Mouse (Mus musculus): ENCODE measurements around the gene Gm8978.
A peak's percentile ranks its signal among the peaks of the same experiment; 100 is the strongest.
"Not testable (repeated sequence)": the region's sequence is repeated elsewhere in the genome, so short reads cannot be mapped to it uniquely, and the experiment has no call there.

Gm8978 gene

DNA sequence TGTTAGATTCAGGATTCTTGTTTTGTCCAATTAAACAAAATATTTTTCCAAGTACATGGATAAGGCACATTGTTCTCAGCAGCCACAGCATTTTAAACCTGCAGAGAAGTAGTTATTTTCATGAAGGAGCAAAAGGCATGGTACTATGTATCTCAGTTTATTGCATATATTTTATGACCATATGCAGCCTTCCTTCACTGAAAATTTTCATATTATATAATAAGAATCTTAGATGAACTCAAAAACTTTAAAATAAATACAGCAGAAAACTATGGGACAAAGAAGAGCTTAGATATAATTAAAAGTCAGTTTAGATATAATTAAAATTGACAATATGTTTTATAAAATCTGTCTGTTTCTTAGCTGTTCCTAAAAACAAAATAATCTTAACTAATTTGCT lies at the start of gene Gm8978:
Gene Gm8978, minus strand, starts transcription at position 101 of the 400 bp plus-strand sequence.
- not testable (repeated sequence) for DNase-seq

DNA sequence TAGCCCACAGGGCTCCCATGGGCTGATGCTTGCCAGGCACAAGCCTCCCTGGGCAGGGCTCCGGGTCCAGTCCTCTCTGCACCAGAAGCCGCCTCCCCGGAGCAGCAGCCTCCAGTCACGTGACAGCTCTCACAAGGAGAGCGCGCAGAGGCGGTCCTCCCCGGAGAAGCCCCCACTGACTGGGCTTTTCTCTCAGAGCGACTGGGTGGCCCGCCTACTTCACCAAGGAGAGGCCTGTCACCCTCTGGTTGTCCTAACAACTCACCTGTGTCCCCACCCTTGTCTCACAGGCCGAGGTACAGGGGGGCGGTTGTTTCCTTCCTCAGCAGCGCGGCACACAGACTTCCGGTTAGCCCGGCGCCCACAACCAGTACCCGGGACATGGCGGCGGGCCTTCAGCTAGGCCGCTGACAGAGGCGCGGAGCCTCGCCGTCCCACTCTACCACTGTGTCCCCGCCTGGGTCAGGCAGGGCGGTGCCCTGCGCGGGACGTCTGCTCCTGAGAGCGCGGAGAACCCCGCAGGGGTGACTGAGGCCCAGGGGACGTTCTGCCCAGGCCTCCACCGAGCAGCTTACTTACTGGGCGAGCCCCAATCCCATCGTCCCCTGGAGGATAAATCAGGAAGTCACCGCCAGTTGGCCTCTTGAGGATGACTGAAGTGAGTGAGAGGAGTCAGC lies 35.3 kb downstream of the Gm8978 start:
- peak; percentile 62 to 72 for DNase-seq

DNA sequence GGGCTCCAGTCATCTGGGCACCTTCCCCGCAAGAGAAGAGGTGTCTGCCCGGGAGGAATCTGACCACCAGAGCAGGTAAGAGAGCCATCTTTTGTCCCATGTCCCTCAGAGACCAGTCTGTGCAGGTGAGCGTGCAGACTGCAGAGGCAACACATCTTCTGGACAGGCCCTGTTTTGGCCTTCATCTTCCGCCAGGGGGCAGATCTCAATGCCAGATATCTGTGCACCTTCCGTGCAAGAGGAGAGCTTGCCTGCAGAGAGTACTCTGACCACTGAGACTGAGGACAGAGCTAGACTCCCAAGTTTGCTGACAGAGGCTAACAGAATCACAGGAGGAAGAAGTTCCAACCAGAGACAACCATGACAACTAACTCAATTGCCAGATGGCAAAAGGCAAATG lies 56.5 kb downstream of the Gm8978 start:
- DNase-seq: not testable (repeated sequence)

All from B cell, adult 2 months (primary cell).